Mouse (Mus musculus) heart, embryonic 12.5 days (tissue): ENCODE measurements at regions not wholly inside any gene's neighbourhood (a gene's known extent, or its start where the extent isn't known, plus 50 kb on each side); places are given as distances from the start of the nearest gene placed in this dataset.

Source experiments
- ATAC-seq: fragments of 200-750 bp; cut with Nextera tagmentation; 2 replicates; pipeline ENCODE4 v1.8.0; 2017; ENCODE audit warnings: moderate TSS enrichment, moderate library complexity; ENCODE audit not compliant: insufficient number of reproducible peaks, low FRiP score
- H3K27ac ChIP-seq: fragments of 300-500 bp; sonication (generic); 2 replicates; pipeline ENCODE4 v1.5.1; 2016; ENCODE audit warnings: mild to moderate bottlenecking, moderate library complexity; ENCODE audit not compliant: poor library complexity, severe bottlenecking
- H3K27me3 ChIP-seq: fragments of 300-500 bp; sonication (generic); replicated peaks from 2 replicates; pipeline ENCODE4 v1.6.1; 2016; ENCODE audit warnings: mild to moderate bottlenecking, moderate library complexity
- H3K36me3 ChIP-seq: fragments of 300-500 bp; sonication (generic); 2 replicates; pipeline ENCODE4 v1.6.1; 2016; ENCODE audit warnings: mild to moderate bottlenecking, moderate library complexity
- H3K4me1 ChIP-seq: fragments of 300-500 bp; sonication (generic); replicated peaks from 2 replicates; pipeline ENCODE4 v1.6.1; 2016; ENCODE audit warnings: mild to moderate bottlenecking
- H3K4me2 ChIP-seq: fragments of 300-500 bp; sonication (generic); 2 replicates; pipeline ENCODE4 v1.6.1; 2016; ENCODE audit warnings: mild to moderate bottlenecking, moderate library complexity
- H3K4me3 ChIP-seq: fragments of 300-500 bp; sonication (generic); 2 replicates; pipeline ENCODE4 v1.5.1; 2016; ENCODE audit warnings: mild to moderate bottlenecking
- H3K9ac ChIP-seq: fragments of 300-500 bp; sonication (generic); 2 replicates; pipeline ENCODE4 v1.6.1; 2016; ENCODE audit warnings: mild to moderate bottlenecking, moderate library complexity
- H3K9me3 ChIP-seq: fragments of 300-500 bp; sonication (generic); replicated peaks from 2 replicates; pipeline ENCODE4 v1.6.1; 2016; ENCODE audit warnings: mild to moderate bottlenecking, moderate library complexity
- WGBS: fragments of 180-500 bp; shearing (Covaris S2); methylation state at CpG from one replicate; pipeline ENCODE4 v1.1.7; 2016; 5-methylcytosine and 5-hydroxymethylcytosine counted together

DNA sequence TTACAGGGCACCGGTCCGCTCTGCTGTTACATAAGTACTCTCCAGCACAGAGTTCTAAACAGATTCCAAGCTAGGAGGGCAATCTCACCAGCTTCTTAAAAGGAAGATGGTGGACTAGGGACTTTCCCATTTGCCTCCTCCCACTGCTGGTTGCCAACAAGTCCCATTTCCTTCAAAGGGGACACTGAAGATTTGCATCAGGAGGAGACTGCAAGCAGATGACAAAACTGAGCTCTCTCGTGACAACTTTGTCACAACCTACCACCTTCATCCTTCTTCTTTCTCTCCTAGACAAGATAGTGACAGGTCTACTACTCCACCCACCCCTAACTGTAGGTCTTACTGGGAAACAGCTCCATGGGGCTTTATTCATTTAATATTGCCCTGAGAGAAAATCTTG, 85.8 kb upstream of the Pld5 start:
- no peak overlapping the region for H3K4me3 ChIP-seq
- no peak overlapping the region for H3K9ac ChIP-seq
- H3K36me3 ChIP-seq = no peaks in the 10 kb centered on the region
- no peaks in the 10 kb centered on the region for H3K9me3 ChIP-seq
- no peak overlapping the region for H3K4me2 ChIP-seq
- WGBS = 85% methylated on average over 3 of the region's 3 CpGs
- no peaks in the 10 kb centered on the region for H3K27me3 ChIP-seq
- ATAC-seq = no peak
- H3K4me1 ChIP-seq = no peaks in the 10 kb centered on the region
- H3K27ac ChIP-seq = no peak overlapping the region

GRCm38 (mm10) chr1:176359992-176360724, 85.0 kb upstream of the Pld5 start:
- no peak for ATAC-seq
- WGBS = 79% methylated on average over 12 of the region's 12 CpGs
- no peak overlapping the region for H3K9ac ChIP-seq

DNA sequence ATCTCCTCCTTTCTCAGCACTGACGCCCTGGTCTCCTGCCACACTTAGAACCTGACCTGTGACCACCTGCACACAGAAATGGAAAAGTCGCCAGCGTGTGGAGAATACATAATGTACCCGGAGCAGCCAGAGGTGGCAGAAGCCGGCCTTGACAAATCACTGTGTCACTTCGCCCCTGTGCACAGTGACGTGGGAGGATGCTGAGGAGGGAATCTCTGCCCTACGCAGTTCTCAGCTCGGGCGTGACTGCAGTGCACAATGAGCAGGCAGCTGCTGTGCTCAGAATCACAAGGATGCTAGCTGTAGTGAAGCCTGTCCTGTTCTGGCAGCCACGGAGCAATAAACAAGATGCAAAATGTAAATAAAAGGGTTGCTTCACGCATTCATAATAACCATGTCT, 80.2 kb upstream of the Pld5 start:
- Histone ChIP-seq H3K4me2 (no peak overlapping the region), H3K9ac (no peak overlapping the region), H3K36me3 (no peaks in the 10 kb centered on the region), H3K4me1 (no peaks in the 10 kb centered on the region), H3K4me3 (no peak overlapping the region), H3K27ac (no peak overlapping the region), H3K27me3 (no peaks in the 10 kb centered on the region), H3K9me3 (no peaks in the 10 kb centered on the region)
- no peak for ATAC-seq
- WGBS = 65% methylated on average over 12 of the region's 12 CpGs

More at GRCm38 (mm10) chr1:176359992-176360724, 85.0 kb upstream of the Pld5 start:
- Histone ChIP-seq H3K4me3 (no peak overlapping the region), H3K27me3 (no peaks in the 10 kb centered on the region), H3K4me2 (no peak overlapping the region), H3K9me3 (no peaks in the 10 kb centered on the region), H3K36me3 (no peaks in the 10 kb centered on the region), H3K4me1 (no peaks in the 10 kb centered on the region), H3K27ac (no peak overlapping the region)

DNA sequence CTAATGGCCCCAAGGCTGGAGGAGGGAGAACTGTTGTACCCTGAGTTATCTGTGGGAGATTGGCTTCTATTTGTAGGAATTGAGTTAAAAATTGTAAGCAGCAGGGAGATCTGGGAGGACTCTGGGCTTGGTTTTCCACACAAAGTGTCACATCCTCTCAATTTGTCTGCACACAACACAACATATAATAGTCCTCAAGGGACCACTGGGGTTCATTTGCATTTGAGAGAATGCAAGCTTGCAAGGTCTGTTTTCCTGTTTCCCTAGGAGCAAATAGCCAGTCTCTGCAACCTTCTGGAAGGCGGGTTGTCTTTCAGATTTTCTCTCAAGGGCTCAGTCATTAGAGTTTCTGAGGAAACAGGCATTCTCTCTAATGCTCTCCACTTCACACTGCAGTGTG, 79.8 kb upstream of the Pld5 start:
- Histone ChIP-seq H3K9ac (no peak overlapping the region), H3K9me3 (no peaks in the 10 kb centered on the region)

GRCm38 (mm10) chr1:176352706-176353105, 77.6 kb upstream of the Pld5 start:
- Histone ChIP-seq H3K36me3 (no peaks in the 10 kb centered on the region), H3K27me3 (no peaks in the 10 kb centered on the region), H3K9ac (no peak overlapping the region), H3K9me3 (no peaks in the 10 kb centered on the region), H3K4me3 (no peak overlapping the region), H3K4me1 (no peaks in the 10 kb centered on the region), H3K4me2 (no peak overlapping the region), H3K27ac (no peak overlapping the region)
- no peak for ATAC-seq
- WGBS = 75% methylated on average over 3 of the region's 3 CpGs

More for the DNA sequence above, 79.8 kb upstream of the Pld5 start:
- no peaks in the 10 kb centered on the region for H3K4me1 ChIP-seq
- H3K27ac ChIP-seq = no peak overlapping the region
- ATAC-seq = no peak
- no peak overlapping the region for H3K4me2 ChIP-seq
- H3K36me3 ChIP-seq = no peaks in the 10 kb centered on the region
- H3K27me3 ChIP-seq = no peaks in the 10 kb centered on the region
- 57% methylated on average over 1 of the region's 1 CpGs for WGBS
- H3K4me3 ChIP-seq = no peak overlapping the region

- Histone ChIP-seq H3K9me3 (no peaks in the 10 kb centered on the region), H3K27ac (no peak overlapping the region), H3K27me3 (no peaks in the 10 kb centered on the region), H3K9ac (no peak overlapping the region), H3K4me3 (no peak overlapping the region), H3K4me1 (no peaks in the 10 kb centered on the region), H3K36me3 (no peaks in the 10 kb centered on the region), H3K4me2 (no peak overlapping the region)
- WGBS = 63% methylated on average over 2 of the region's 2 CpGs
- no peak for ATAC-seq
These were observed 74.9 kb upstream of the Pld5 start for GRCm38 (mm10) chr1:176349909-176350495.

DNA sequence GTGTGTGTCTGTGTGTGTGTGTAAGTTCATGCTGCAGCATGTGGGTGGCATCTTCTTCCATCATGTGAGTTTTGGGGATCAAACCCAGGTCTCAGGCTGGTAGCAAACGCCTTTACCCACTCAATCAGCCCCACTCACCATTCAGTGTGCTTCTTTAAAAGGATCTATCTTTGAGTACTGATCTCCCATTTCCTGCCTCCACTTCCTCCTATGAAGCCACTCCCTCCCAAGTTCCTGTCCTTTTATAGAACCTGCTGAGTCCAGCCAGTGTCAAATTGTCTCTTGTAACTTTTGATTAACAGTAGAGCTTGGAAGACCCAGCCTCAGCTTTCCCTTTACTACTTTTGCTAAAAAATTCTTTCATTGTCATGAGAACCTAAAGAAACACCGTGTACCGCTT, 73.0 kb upstream of the Pld5 start:
- ATAC-seq = no peak
- H3K27me3 ChIP-seq = no peaks in the 10 kb centered on the region
- H3K27ac ChIP-seq = no peak overlapping the region
- no peaks in the 10 kb centered on the region for H3K9me3 ChIP-seq
- 73% methylated on average over 3 of the region's 3 CpGs for WGBS
- H3K4me2 ChIP-seq = no peak overlapping the region
- no peaks in the 10 kb centered on the region for H3K36me3 ChIP-seq
- H3K4me3 ChIP-seq = no peak overlapping the region
- H3K4me1 ChIP-seq = no peaks in the 10 kb centered on the region
- H3K9ac ChIP-seq = no peak overlapping the region

DNA sequence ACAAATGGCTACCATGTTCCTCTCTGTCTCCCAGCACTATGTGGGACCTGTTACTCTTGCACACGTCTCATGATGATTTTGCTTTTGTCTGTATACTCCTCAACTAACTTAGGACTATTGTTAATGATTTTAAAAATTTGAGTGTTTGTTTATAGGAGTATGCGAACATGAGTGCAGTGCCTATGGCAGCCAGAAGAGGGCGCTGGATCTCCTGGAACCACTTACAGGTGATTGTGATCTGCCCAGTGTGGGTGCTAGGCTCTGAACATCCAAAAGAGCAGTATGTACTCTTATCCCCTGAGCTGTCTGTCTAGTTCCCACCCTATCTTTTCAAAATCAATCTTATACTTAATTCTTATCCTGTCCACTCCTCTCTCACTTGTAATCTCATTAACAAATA, 56.2 kb upstream of the Pld5 start:
- ATAC-seq = no peak
- Histone ChIP-seq H3K27me3 (no peaks in the 10 kb centered on the region), H3K4me3 (no peak overlapping the region), H3K9ac (no peak overlapping the region), H3K9me3 (no peaks in the 10 kb centered on the region), H3K4me2 (no peak overlapping the region), H3K27ac (no peak overlapping the region), H3K4me1 (no peaks in the 10 kb centered on the region), H3K36me3 (no peaks in the 10 kb centered on the region)
- WGBS = 62% methylated on average over 3 of the region's 3 CpGs
